Mouse (Mus musculus): ENCODE results near the gene Abca6.

GRCm38 (mm10) chr11:110268244-110268844 lies 16.8 kb upstream of the Abca6 start:
- no peak; the same call in 1 of the 2 replicates for TF ChIP-seq CTCF (IDR thresholded peaks at IDR 0.05)
- peak; percentile 66 for TF ChIP-seq POLR2A (IDR thresholded peaks at IDR 0.05; ENCODE audit: insufficient read depth, low read depth, low read length)

Data from heart, adult 2 months (tissue).